Mouse (Mus musculus) embryo, embryonic 10.5 days (tissue): ENCODE measurements around the gene Kif1bp.
"Not testable (repeated sequence)": the region's sequence is repeated elsewhere in the genome, so short reads cannot be mapped to it uniquely, and the experiment has no call there.

Source experiments
- DNase-seq: peaks from one replicate; pipeline ENCODE4 v3.0.0-alpha.2; 2015; ENCODE audit warnings: low spot score

Kif1bp gene

DNA sequence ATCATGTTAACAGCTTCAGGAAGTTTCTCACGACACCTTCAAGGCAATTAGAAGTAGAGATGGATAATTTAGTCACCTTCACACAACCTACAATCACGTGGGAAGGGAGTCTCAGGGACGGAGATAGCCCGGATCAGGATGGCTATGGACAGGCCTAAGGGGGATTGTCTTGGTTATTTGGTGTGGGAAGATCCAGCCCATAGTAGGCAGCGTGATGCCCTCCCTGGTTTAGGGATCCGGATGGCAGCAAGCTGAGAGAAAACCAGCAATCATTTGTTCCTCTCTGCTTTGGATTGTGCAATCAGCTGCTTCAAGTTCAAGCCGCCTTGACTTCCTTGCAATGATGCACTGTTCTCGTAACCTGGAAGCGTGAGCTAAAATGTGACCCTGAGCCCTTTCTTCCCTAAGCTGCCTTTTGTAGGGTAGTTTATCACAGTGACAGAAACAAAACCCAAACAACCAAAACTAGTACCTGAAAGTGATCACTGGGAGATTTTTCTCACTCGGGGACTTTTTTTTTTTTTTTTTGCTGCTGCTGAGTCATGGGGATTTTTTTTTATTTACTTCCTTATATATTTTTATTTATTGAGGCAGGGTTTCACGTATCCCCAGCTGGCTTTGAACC, 69.1 kb downstream of the Kif1bp start:
- no peak for DNase-seq

DNA sequence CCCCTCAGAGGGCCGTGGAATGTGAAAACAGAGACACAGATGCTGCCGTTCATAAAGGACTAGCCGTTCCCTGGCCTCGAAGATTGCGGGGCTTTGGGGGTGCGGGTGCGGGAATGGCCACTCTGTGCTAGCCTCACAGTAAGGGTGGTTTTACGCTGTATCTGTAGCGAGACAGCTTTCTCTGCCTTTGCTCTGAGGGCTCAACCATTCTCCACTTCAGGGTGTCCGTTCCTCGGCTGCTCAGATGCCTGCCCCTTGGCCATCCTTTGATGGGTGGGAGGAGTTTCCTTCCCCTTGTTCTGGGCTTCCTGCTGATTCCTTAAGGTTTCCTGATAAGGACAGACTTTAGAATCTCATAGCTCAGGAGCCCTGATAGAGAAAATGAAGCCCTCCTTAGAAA, 69.8 kb downstream of the Kif1bp start:
- DNase-seq: peak; percentile 30

DNA sequence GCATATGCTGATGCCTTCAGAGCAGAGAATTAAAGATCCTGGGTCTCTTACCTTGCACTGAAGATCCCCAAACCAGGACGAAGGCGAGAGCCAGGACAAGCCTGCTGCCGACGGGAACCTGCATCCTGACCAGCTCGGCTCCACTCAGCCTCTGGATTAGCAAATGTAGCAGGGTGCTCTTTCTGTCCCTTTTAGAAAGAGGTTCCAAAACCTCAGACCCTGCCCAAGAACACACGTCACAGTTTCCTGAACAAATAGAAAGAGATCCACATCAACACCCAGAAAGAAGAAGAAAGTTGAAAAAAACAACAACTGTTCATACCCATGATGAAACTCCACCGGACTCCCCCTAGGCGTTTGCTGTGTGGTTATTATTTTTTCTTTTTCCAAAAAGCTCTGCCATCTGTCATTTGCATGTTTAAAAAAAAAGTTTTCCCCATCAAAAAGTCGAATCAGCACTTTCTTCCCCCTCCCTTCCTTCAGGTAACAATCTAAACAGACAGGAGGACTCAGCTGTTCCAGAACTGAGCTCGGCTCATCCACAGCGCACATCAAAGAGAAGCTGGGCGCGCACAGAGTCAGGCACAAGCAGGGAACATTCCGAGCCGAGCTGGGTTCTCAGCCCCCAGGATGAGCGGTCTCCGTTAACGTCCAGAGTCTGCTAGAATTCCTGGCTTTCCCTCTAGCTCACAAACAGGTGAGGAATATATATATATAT, 70.5 kb downstream of the Kif1bp start:
- peak; percentile 53 for DNase-seq

DNA sequence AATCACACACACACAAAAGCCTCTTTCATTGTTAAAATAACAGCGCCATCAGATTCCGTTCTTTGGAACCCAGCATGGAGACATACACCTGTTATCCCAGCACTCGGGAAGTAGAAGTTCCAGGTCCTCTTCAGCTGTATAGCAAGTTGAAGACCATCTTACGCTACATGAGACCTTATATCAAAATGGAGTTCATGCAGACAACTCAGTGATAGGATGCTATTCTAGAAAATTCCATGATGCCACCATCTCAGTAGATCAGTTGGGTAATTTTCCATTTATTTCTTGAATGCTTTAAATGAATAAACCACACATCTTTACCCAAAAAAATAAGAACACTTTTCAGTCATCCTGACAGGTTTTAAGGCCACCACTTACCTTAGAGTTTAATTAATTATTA, 71.2 kb downstream of the Kif1bp start:
- DNase-seq: no peak

DNA sequence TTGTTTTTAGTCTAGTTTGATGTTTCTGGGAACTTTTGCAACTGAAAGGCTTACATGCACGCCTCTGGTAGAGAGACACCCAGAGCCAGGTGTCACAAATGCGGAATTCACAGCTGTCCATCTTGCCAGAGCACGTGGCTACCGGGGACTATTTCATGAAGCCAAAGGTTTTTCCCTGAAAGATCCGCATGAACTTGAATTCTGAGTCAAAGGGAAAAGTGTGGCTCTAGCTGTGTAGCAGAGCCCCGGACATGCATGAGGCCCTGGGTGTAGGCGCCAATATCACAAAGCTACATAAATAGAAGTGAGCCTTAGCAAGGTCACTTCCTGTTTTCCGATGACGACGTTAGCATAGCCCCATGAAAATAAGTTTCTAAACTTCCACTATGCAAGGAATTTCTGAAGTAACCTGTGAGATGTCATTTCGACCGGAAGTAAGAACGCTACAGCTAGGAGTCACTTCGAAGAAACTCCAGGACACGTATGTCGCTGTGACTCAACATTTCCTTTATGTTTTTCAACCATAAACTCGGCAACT, 72.2 kb downstream of the Kif1bp start:
- no peak for DNase-seq

DNA sequence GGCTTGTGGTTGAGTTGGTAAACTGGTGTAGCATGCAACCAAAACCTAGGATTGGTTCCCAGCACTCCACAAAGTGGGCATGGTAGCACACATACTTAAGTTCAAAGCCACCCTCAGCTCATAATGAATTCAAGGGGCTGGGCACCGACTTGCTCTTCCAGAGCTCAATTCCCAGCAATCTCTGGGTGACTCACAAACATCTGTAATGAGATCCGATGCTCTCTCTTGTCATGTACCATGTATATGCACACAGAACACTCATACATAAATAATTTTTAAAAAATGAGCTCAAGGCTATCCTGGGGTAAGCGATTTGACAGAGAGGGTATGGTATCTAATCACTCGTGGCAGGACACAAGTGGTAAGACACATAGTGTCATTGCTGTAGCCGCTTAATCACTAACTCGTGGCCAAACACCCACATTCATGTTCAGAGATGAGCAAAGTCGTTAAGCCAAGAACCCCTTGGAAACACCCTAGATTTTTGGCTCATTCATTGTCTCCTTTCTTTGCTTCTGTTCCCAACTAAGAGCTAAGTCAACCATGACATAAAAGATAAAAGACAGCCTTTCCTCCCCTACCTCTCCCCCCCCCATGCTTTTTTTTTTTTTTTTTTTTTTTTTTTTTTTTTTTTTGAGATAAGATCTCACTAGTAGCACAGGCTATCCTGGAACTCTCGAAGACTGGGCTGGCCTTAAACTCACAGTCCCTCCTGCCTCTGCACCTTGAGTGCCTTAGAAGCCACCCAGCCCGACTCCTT, 72.9 kb downstream of the Kif1bp start:
- DNase-seq: no peak

DNA sequence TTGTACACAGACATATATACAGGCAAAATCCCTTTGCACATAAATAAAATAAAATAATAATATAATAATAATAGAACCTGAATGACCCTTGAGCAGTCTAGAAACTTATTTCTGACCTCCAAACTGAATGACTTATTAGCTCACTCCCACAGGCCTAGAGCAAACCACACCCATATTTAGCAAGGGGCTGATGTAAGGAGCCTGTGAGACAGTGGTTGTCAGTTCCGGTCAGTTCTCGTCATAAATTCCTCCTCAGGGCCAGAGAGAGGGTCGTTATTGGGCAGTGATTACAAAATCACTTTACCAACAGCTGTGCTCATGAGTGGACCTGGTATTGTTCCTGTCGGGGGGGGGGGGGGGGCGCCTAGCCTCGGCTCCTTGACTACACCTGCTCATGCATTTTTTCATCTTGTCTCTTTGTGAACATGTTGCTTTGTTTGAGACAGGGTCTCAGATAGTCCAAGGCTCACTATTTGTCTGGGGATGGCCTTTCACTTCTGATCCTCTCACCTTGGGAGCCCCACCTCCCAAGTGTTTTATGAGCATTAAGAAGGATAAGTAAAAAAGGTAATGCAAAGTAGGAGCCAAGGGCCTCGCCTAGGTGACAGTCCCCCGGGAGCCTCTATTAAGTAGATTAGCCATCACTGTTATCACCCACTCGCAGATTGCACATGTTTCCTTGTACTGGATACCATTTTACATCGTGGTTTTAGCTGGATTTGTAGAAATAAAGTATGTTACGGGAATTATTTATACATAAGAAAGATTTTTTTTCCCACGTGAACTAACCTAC, 74.2 kb downstream of the Kif1bp start:
- DNase-seq: no peak

DNA sequence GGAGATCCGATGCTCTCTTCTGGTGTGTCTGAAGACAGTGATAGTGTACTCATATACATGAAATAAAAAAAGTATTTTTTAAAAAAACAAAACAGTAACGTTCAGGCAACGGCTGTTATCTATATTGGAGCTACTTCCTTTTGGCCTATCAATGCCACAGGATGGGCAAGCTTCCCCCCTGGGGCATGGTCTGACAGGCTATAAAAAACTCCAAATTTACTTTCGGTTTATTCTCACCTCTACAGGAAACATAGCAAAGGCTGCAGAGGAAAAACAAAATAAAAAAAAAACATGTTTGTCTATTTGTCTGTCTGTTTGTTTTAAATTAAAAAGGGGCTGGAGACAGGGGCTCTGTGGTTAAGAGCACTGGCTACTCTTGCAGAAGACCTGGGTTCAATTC, 74.9 kb downstream of the Kif1bp start:
- no peak for DNase-seq

DNA sequence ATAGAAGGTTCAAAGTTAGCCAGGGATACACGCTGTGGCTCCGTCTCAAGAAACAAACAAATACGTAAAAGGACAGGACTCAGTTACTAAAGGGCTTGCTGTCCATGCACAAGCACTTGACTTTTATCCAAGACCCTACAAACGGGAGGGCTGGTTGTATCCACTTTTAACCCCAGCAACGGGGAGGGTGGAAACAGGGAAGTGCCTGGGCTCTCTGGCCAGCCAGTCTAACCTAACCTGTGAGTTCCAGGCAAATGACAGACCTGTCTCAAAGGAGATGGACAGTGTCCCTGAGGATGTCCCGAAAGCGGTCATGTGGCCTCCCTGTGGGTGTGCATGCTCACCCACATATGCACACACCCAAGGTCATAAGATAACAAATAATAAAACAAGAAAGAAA, 76.3 kb downstream of the Kif1bp start:
- DNase-seq: no peak

DNA sequence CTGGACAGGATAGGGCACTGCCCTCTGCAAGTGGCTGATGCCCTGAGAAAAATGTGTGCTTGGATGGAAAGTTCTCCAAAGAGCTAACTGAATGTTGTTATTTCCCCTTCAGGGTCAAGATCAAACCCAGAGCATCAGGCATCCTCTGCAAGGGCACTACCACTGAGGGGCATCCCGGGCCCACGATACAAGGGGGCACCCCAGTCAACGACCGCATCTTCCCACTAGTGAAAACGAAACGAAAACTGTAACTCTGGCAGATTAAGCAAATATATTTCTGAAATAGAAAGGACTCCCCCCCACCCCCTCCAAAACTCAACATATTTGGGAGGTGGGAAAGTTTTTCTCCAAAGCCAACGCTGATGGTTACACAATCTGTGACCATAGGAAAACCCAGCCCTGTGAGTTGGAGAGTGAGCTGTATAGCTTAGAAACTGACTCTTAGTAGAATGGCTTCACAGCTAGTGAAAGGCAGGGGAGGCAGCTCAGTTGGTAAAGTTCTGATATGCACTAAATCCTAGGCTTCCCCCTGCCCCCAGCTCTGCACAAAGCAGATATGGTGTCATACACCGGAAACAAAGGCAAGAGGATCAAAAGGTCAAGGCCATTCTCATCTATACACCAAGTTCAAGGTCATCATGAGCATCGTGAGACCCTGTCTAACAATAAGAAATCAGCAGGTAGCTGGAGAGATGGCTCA, 77.2 kb downstream of the Kif1bp start:
- no peak for DNase-seq

DNA sequence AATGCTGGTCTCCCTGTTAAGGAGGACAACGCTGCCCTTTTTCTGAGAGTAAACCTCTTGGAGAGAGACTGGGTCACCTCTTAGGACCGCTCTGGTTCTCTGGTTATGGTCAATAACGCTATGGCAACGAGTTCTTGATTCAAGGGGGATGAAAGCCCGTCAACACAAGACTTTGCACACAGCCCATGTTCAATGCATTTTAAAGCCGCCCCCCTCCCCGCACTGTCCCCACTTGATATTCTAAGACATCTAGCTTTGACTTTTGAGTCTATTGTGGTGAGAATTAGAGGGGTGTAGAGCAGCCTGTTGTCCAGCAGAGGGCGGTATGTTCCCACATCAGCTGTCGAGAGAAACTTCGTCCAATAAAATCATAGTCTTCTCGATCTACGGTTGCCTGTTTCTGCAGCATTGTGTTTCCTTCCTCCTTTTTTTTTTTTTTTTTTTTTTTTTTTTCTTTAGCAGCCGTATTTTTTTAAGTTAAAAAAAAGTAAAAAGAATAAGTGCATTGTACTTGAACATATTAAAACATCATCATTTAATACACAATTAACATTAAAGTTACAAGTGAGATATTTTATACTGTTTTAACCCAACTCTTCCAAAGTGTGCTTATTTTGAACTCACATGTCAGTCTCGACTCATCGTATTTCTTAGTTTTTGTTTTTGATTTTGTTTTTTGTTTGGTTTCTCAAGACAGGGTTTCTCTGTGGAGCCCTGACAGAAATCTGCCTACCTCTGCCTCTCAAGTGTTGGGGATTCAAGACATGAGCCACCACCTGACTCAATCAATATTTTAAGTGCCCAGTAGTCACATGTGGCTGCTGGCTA, 78.0 kb downstream of the Kif1bp start:
- DNase-seq: peak; percentile 89

DNA sequence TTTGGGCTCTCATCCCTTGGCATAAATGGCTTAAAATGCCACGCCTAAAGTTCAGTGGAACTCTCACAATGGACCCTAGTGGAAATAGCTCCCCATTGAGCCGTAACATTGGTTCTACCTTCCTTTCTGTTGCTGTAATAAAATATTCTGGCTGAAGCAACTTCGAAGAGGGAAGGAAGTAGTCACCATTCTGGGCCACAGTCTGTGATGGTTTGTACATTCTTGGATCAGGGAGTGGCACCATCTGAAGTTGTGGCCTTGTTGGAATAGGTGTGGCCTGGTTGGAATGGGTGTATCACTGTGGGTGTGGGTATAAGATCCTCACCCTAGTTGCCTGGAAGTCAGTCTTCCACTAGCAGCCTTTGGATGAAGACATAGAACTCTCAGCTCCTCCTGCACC, 86.6 kb downstream of the Kif1bp start:
- DNase-seq: not testable (repeated sequence)
